Mouse (Mus musculus) ES-Bruce4 (cell line): ENCODE data around the gene Tiam1. TPM values are rescaled to one million over a fixed set of nuclear protein-coding genes. Genes with fewer than 3 reads are reported as not detected.

ENCODE experiments used
- H3K27ac ChIP-seq: 2 replicates; pipeline ENCODE4 v1.5.1; 2012; ENCODE audit warnings: low read length, inconsistent platforms; ENCODE audit not compliant: insufficient read depth
- H3K27me3 ChIP-seq: 2 replicates; pipeline ENCODE4 v1.6.1; 2012; ENCODE audit warnings: mild to moderate bottlenecking, low read length, inconsistent platforms; ENCODE audit not compliant: control insufficient read depth, poor library complexity, insufficient read depth, severe bottlenecking
- H3K36me3 ChIP-seq: 2 replicates; pipeline ENCODE4 v1.6.1; 2012; ENCODE audit warnings: inconsistent platforms, mild to moderate bottlenecking, low read length, moderate library complexity; ENCODE audit not compliant: control insufficient read depth, poor library complexity, insufficient read depth, severe bottlenecking
- H3K4me1 ChIP-seq: one replicate; pipeline ENCODE4 v1.8.1; 2011; ENCODE audit warnings: low read length; ENCODE audit not compliant: control insufficient read depth, insufficient read depth
- H3K4me3 ChIP-seq: 2 replicates; pipeline ENCODE4 v1.5.1; 2011; ENCODE audit warnings: low read depth, mild to moderate bottlenecking, low read length
- H3K9ac ChIP-seq: 2 replicates; pipeline ENCODE4 v1.6.1; 2012; ENCODE audit warnings: low read depth, mild to moderate bottlenecking, inconsistent platforms; ENCODE audit not compliant: poor library complexity, severe bottlenecking
- H3K9me3 ChIP-seq: replicated peaks from 2 replicates; pipeline ENCODE4 v1.6.1; 2012; ENCODE audit warnings: mild to moderate bottlenecking, low read length, inconsistent platforms; ENCODE audit not compliant: control insufficient read depth, poor library complexity, insufficient read depth, severe bottlenecking
- CTCF ChIP-seq: IDR thresholded peaks from one replicate; pipeline ENCODE4 v1.8.1; 2011; ENCODE audit warnings: low read depth, low read length
- EP300 ChIP-seq: IDR thresholded peaks from 2 replicates; pipeline ENCODE4 v1.6.1; 2011; ENCODE audit warnings: low read depth, low read length; ENCODE audit not compliant: insufficient read depth
- POLR2A ChIP-seq: IDR thresholded peaks from one replicate; pipeline ENCODE4 v1.8.1; 2011; ENCODE audit warnings: low read length; ENCODE audit not compliant: insufficient read depth
- polyA plus RNA-seq: library from polyadenylated mRNA; stranded (reverse); fragments of >200 nt; gene quantifications from 2 replicates; pipeline ENCODE4 v1.2.4, GENCODE M21; 2011; ENCODE audit warnings: low read depth; ENCODE audit not compliant: missing spikeins, insufficient read depth, insufficient read length

Gene Tiam1
- polyA plus RNA-seq, 1 experiment, result 24.4 TPM

GRCm38 (mm10) chr16:89854731-89855130 is 288.8 kb downstream of the Tiam1 start:
- H3K36me3 ChIP-seq, result no peaks in the 10 kb centered on the region
- TF ChIP-seq POLR2A, result no peak
- TF ChIP-seq CTCF, result no peak
- no peak for TF ChIP-seq EP300

GRCm38 (mm10) chr16:89851333-89851732 is 292.2 kb downstream of the Tiam1 start:
- Histone ChIP-seq H3K4me1 (no peaks in the 10 kb centered on the region), H3K9me3 (no peaks in the 10 kb centered on the region), H3K36me3 (no peaks in the 10 kb centered on the region), H3K9ac (no peak overlapping the region), H3K4me3 (no peak overlapping the region), H3K27me3 (no peaks in the 10 kb centered on the region), H3K27ac (no peak overlapping the region)
- TF ChIP-seq CTCF, result no peak
- TF ChIP-seq EP300, result no peak
- no peak for TF ChIP-seq POLR2A

More at GRCm38 (mm10) chr16:89854731-89855130, 288.8 kb downstream of the Tiam1 start:
- Histone ChIP-seq H3K27me3 (no peaks in the 10 kb centered on the region), H3K4me3 (no peak overlapping the region), H3K9ac (no peak overlapping the region), H3K9me3 (no peaks in the 10 kb centered on the region), H3K27ac (no peak overlapping the region), H3K4me1 (no peaks in the 10 kb centered on the region)

GRCm38 (mm10) chr16:89848651-89849597 is 294.6 kb downstream of the Tiam1 start:
- no peak for TF ChIP-seq EP300
- no peak for TF ChIP-seq POLR2A
- no peak for TF ChIP-seq CTCF
- no peak overlapping the region for H3K9ac ChIP-seq
- no peaks in the 10 kb centered on the region for H3K4me1 ChIP-seq
- no peak overlapping the region for H3K27ac ChIP-seq
- H3K9me3 ChIP-seq, result no peaks in the 10 kb centered on the region
- no peak overlapping the region for H3K4me3 ChIP-seq
- H3K27me3 ChIP-seq, result no peaks in the 10 kb centered on the region
- no peaks in the 10 kb centered on the region for H3K36me3 ChIP-seq

DNA sequence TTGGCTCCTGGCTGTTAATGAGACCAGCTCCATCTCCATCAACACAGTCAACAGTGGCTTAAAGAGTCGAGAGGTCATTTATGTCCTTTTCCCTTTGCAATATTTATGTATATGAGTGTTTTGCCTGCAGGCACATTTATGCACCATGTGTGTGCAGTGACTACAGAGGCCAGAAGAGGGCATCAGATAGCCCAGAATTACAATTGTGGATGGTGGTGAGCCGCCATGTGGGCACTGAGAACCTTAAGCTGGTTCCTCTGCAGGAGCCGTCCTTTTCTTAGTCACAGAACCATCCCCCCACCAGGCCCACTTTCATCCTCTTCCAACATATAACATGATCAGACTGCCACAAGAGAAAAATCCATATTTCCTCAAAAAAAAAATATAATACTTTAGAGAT is 295.4 kb downstream of the Tiam1 start:
- H3K4me3 ChIP-seq, result no peak overlapping the region
- H3K27me3 ChIP-seq, result no peaks in the 10 kb centered on the region
- no peaks in the 10 kb centered on the region for H3K4me1 ChIP-seq
- H3K9me3 ChIP-seq, result no peaks in the 10 kb centered on the region
- TF ChIP-seq CTCF, result no peak
- TF ChIP-seq POLR2A, result no peak
- TF ChIP-seq EP300, result no peak
- H3K27ac ChIP-seq, result no peak overlapping the region
- no peak overlapping the region for H3K9ac ChIP-seq
- no peaks in the 10 kb centered on the region for H3K36me3 ChIP-seq

- H3K9ac ChIP-seq, result no peak overlapping the region
- no peaks in the 10 kb centered on the region for H3K36me3 ChIP-seq
- no peak for TF ChIP-seq POLR2A
- no peak for TF ChIP-seq EP300
- TF ChIP-seq CTCF, result no peak
Measured at GRCm38 (mm10) chr16:89845461-89845860, 298.1 kb downstream of the Tiam1 start.

GRCm38 (mm10) chr16:89844580-89844979 is 299.0 kb downstream of the Tiam1 start:
- H3K4me3 ChIP-seq, result no peak overlapping the region
- no peaks in the 10 kb centered on the region for H3K36me3 ChIP-seq
- no peaks in the 10 kb centered on the region for H3K4me1 ChIP-seq
- TF ChIP-seq EP300, result no peak
- TF ChIP-seq CTCF, result peak; percentile 10
- no peak for TF ChIP-seq POLR2A
- H3K9ac ChIP-seq, result no peak overlapping the region
- H3K27ac ChIP-seq, result no peak overlapping the region
- H3K9me3 ChIP-seq, result no peaks in the 10 kb centered on the region
- no peaks in the 10 kb centered on the region for H3K27me3 ChIP-seq

More at GRCm38 (mm10) chr16:89845461-89845860, 298.1 kb downstream of the Tiam1 start:
- no peak overlapping the region for H3K4me3 ChIP-seq
- H3K9me3 ChIP-seq, result no peaks in the 10 kb centered on the region
- no peaks in the 10 kb centered on the region for H3K4me1 ChIP-seq
- H3K27me3 ChIP-seq, result no peaks in the 10 kb centered on the region
- H3K27ac ChIP-seq, result no peak overlapping the region
